Mouse (Mus musculus) stomach, postnatal 0 days (tissue): Measurements from ENCODE around the gene Dgcr2. TPM values are rescaled to one million over a fixed set of nuclear protein-coding genes. Genes with fewer than 3 reads are reported as not detected.

ENCODE experiments used
- ATAC-seq: fragments of 200-750 bp; cut with Nextera tagmentation; 2 replicates; pipeline ENCODE4 v1.8.0; 2017; ENCODE audit not compliant: low FRiP score, low TSS enrichment
- DNase-seq: peaks from one replicate; pipeline ENCODE4 v3.0.0-alpha.2; 2016; ENCODE audit warnings: low spot score
- H3K27ac ChIP-seq: fragments of 300-500 bp; sonication (generic); replicated peaks from 2 replicates; pipeline ENCODE4 v1.5.1; 2014; ENCODE audit warnings: mild to moderate bottlenecking, control low read depth
- H3K27me3 ChIP-seq: fragments of 300-500 bp; sonication (generic); 2 replicates; pipeline ENCODE4 v1.6.1; 2014; ENCODE audit warnings: low read length; ENCODE audit not compliant: control insufficient read depth, insufficient read depth
- H3K36me3 ChIP-seq: fragments of 300-500 bp; sonication (generic); 2 replicates; pipeline ENCODE4 v1.6.1; 2014; ENCODE audit warnings: low read length, mixed read lengths; ENCODE audit not compliant: control insufficient read depth, insufficient read depth
- H3K4me1 ChIP-seq: fragments of 300-500 bp; sonication (generic); replicated peaks from 2 replicates; pipeline ENCODE4 v1.6.1; 2014; ENCODE audit warnings: antibody characterized with exemption; ENCODE audit not compliant: control insufficient read depth, insufficient read depth
- H3K4me2 ChIP-seq: fragments of 300-500 bp; sonication (generic); replicated peaks from 2 replicates; pipeline ENCODE4 v1.6.1; 2014; ENCODE audit warnings: low read depth, mild to moderate bottlenecking, control low read depth, moderate library complexity
- H3K4me3 ChIP-seq: fragments of 300-500 bp; sonication (generic); 2 replicates; pipeline ENCODE4 v1.5.1; 2014; ENCODE audit warnings: low read depth, low read length, control low read depth
- H3K9ac ChIP-seq: fragments of 300-500 bp; sonication (generic); 2 replicates; pipeline ENCODE4 v1.6.1; 2014; ENCODE audit warnings: mild to moderate bottlenecking, low read length, control low read depth, mixed read lengths
- H3K9me3 ChIP-seq: fragments of 300-500 bp; sonication (generic); 2 replicates; pipeline ENCODE4 v1.6.1; 2016; ENCODE audit warnings: low read length; ENCODE audit not compliant: control insufficient read depth
- CTCF ChIP-seq: IDR thresholded peaks from 2 replicates; pipeline ENCODE4 v1.5.1; 2016; ENCODE audit warnings: antibody characterized with exemption, low read depth, mild to moderate bottlenecking, moderate library complexity
- EP300 ChIP-seq: optimal IDR thresholded peaks from 2 replicates; pipeline ENCODE3; 2016; ENCODE audit warnings: antibody characterized with exemption
- WGBS: fragments of 180-500 bp; shearing (Covaris S2); extraction: QIAGEN DNeasy Blood & Tissue Kit; methylation state at CpG from one replicate; pipeline ENCODE4 v1.1.7; 2014; 5-methylcytosine and 5-hydroxymethylcytosine counted together
- polyA plus RNA-seq: library from polyadenylated mRNA; unstranded; fragments of >200 nt; fragmentation: Nextera tagmentation; extraction: Ambion mirVana; gene quantifications from 2 replicates; pipeline ENCODE4 v1.2.1, GENCODE M21; 2015

Dgcr2 gene
- polyA plus RNA-seq, 1 experiment from 2014 or later = 38.8 TPM

DNA sequence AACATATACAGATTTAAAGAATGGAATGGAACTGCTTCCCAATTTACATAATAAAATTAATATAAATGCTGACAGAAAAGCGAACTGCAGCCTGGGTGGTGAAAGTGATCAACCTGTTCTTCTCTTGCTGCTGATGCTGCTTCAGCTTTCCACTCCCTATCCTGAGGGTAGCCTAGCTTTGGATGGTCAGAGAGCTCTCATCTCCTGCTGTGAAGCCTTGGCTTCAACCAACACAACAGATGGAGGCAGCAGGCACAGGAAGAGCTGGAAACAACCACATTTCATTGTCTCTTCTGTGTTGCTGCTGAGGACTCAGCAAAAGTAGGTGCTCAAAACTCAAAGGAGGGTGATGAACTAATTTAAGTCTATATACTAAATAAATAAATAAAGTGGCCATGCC is 46.5 kb downstream of the Dgcr2 start:
- Histone ChIP-seq H3K27ac (no peak overlapping the region), H3K9me3 (no peaks in the 10 kb centered on the region), H3K4me2 (no peak overlapping the region), H3K4me1 (no peaks in the 10 kb centered on the region), H3K9ac (no peak overlapping the region), H3K36me3 (peaks cover 36% of the 10 kb centered on the region), H3K4me3 (no peak overlapping the region), H3K27me3 (no peaks in the 10 kb centered on the region)
- WGBS = 88% methylated on average over 1 of the region's 1 CpGs
- ATAC-seq (no peak), DNase-seq (no peak)
- TF ChIP-seq CTCF (no peak), EP300 (no peak)

DNA sequence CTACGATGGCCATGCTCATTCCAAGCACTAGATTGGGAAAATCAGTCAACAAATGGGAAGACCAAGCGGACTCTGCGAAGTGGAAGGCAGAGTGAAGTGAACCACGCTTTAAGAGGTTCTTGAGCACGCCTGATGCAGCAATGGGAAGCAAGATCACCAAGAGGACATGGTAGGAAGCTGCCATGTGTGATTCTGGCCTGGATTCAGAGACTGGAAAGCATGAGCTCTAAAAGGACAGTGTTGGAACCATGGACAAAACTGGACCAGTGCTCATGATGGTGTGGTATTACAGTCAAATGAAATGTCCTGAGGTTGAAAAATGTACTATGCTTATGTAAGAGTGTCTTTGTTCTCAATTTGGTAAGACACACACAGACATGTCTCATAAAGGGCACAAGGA is 47.0 kb downstream of the Dgcr2 start:
- H3K4me3 ChIP-seq = no peak overlapping the region
- H3K4me1 ChIP-seq = no peaks in the 10 kb centered on the region
- no peaks in the 10 kb centered on the region for H3K9me3 ChIP-seq
- TF ChIP-seq EP300 (no peak), CTCF (no peak)
- no peaks in the 10 kb centered on the region for H3K27me3 ChIP-seq
- H3K4me2 ChIP-seq = no peak overlapping the region
- DNase-seq (no peak), ATAC-seq (no peak)
- H3K9ac ChIP-seq = no peak overlapping the region
- WGBS = 97% methylated on average over 5 of the region's 5 CpGs
- H3K27ac ChIP-seq = no peak overlapping the region
- peaks cover 35% of the 10 kb centered on the region for H3K36me3 ChIP-seq

DNA sequence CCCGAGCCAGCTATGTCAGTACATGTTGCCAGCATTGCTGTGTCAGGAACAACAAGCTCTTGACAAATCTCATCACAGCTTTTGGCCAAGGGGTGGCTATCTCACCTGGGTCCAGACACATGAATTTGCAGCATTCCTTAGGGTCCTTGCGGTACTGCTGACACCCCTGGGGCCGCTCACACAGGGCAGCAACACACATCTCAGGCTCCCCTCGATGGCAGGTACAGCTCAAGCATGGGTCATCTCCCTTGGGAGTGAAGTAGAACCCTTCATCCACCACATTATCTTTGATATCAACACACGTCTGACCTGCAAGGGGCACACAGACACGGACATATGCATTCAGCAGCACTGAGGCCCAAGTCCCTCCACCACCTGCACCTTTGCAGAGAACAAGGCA is 48.9 kb downstream of the Dgcr2 start:
- WGBS = 82% methylated on average over 6 of the region's 6 CpGs
- no peak for TF ChIP-seq CTCF
- no peak for TF ChIP-seq EP300

DNA sequence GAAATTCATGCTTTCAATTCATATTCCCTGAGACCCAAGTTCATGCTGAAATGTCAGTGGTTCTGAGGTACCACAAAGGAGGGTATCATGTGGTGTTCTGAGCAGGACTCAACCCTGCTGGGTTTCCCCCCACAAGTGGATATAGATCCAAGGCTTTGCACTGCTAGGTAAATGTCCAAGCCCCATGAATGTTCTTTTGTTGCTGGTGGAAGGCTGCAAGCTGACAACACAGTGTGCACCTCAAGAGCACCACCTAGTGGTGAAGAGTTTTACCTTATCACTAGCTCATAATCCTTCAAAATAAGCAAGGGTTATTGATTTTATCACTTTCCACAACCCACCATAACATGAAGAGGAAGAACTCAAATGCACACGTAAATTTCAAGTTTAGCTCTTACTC is 49.4 kb downstream of the Dgcr2 start:
- 22% methylated on average over 1 of the region's 1 CpGs for WGBS
- TF ChIP-seq EP300 (no peak), CTCF (peak; percentile 86)
- H3K4me2 ChIP-seq = no peak overlapping the region
- DNase-seq = no peak
- H3K4me1 ChIP-seq = no peaks in the 10 kb centered on the region
- peaks cover 35% of the 10 kb centered on the region for H3K36me3 ChIP-seq
- no peak overlapping the region for H3K9ac ChIP-seq
- H3K4me3 ChIP-seq = no peak overlapping the region
- peak; percentile 40; the same call in 1 of the 2 replicates for ATAC-seq
- H3K27me3 ChIP-seq = no peaks in the 10 kb centered on the region
- H3K9me3 ChIP-seq = no peaks in the 10 kb centered on the region
- H3K27ac ChIP-seq = no peak overlapping the region

More for the DNA sequence above, 48.9 kb downstream of the Dgcr2 start:
- no peaks in the 10 kb centered on the region for H3K4me1 ChIP-seq
- H3K4me2 ChIP-seq = no peak overlapping the region
- H3K27ac ChIP-seq = no peak overlapping the region
- H3K9ac ChIP-seq = no peak overlapping the region
- ATAC-seq (no peak), DNase-seq (no peak)
- peaks cover 33% of the 10 kb centered on the region for H3K36me3 ChIP-seq
- H3K9me3 ChIP-seq = no peaks in the 10 kb centered on the region
- no peaks in the 10 kb centered on the region for H3K27me3 ChIP-seq
- no peak overlapping the region for H3K4me3 ChIP-seq

DNA sequence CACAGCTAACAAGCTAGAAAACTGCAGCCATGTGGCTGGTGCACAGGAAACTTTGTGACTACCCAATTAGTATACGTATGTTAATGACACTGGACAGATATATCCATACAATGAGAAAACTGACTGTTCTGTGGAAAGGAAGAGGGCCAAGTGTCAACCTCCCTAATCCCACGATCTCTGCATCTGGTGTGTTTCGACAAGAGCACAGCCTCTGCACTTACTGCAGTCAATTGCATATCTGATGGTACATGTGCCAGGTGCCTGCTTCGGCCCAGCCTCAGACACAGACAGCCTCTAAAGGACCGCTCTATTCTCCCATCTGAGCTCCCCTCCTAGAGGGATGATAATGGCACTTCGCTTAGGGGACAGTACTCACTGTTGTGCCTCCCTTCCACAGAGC is 49.9 kb downstream of the Dgcr2 start:
- Histone ChIP-seq H3K4me1 (no peaks in the 10 kb centered on the region), H3K4me3 (no peak overlapping the region), H3K9me3 (no peaks in the 10 kb centered on the region), H3K27me3 (no peaks in the 10 kb centered on the region), H3K27ac (no peak overlapping the region), H3K4me2 (no peak overlapping the region), H3K36me3 (peaks cover 35% of the 10 kb centered on the region), H3K9ac (no peak overlapping the region)
- no peak for DNase-seq
- 94% methylated on average over 6 of the region's 6 CpGs for WGBS
- no peak for TF ChIP-seq EP300
- TF ChIP-seq CTCF = no peak
- ATAC-seq = no peak

DNA sequence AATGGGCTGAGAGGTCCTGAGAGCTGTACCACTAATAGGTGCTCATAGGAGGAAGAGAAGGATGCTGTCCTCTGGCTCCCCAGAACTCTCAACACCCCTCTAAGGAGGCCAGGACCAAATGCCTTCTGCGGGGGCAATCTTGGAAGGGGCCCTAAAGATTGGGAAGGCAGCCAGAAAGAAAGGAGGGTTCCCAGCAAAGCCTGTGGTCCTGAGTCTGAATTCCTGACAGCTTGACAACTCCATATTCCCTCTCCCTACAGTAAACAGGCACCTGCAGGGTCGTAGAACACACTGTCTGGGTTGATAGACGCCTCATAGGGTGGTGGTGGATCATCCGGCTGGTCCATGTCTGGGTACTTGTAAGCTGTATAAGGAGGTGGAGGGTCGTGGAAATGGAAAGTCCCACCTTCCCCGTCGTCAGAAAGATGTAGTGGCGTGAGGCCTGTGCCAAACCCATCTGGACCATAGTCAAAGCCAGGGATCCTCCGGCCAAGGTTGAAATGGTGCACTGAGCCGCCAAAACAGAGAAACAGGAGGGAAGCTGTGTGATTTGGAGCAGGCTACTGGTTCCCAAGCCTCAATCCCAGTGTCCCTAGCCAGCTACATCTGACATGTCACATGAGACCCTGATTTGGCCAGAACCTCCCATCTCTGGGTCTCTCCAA is 54.5 kb downstream of the Dgcr2 start:
- Histone ChIP-seq H3K9ac (no peak overlapping the region), H3K4me3 (no peak overlapping the region), H3K4me1 (no peaks in the 10 kb centered on the region), H3K27ac (no peak overlapping the region), H3K9me3 (no peaks in the 10 kb centered on the region), H3K4me2 (no peak overlapping the region), H3K36me3 (peaks cover 46% of the 10 kb centered on the region), H3K27me3 (no peaks in the 10 kb centered on the region)
- 87% methylated on average over 10 of the region's 10 CpGs for WGBS
- TF ChIP-seq EP300 = no peak
- DNase-seq = no peak
- ATAC-seq = no peak
